Mouse (Mus musculus) heart, embryonic 11.5 days (tissue): ENCODE measurements around the gene Pkd1l1. TPM values are rescaled to one million over a fixed set of nuclear protein-coding genes. Genes with fewer than 3 reads are reported as not detected.

Experiments used
- ATAC-seq: fragments of 200-750 bp; cut with Nextera tagmentation; replicated peaks from 2 replicates; pipeline ENCODE4 v1.8.0; 2017; ENCODE audit warnings: moderate library complexity; ENCODE audit not compliant: insufficient number of reproducible peaks, low FRiP score, low TSS enrichment
- H3K27ac ChIP-seq: fragments of 300-500 bp; sonication (generic); 2 replicates; pipeline ENCODE4 v1.5.1; 2014; ENCODE audit warnings: mild to moderate bottlenecking, low read depth, low read length
- H3K27me3 ChIP-seq: fragments of 300-500 bp; sonication (generic); 2 replicates; pipeline ENCODE4 v1.6.1; 2014; ENCODE audit warnings: mild to moderate bottlenecking, low read length, mixed read lengths; ENCODE audit not compliant: control insufficient read depth, insufficient read depth
- H3K36me3 ChIP-seq: fragments of 300-500 bp; sonication (generic); 2 replicates; pipeline ENCODE4 v1.6.1; 2014; ENCODE audit warnings: mild to moderate bottlenecking, low read length, moderate library complexity, mixed read lengths; ENCODE audit not compliant: control insufficient read depth, insufficient read depth
- H3K4me1 ChIP-seq: fragments of 300-500 bp; sonication (generic); 2 replicates; pipeline ENCODE4 v1.6.1; 2014; ENCODE audit warnings: low read length; ENCODE audit not compliant: control insufficient read depth, insufficient read depth
- H3K4me2 ChIP-seq: fragments of 300-500 bp; sonication (generic); 2 replicates; pipeline ENCODE4 v1.6.1; 2014; ENCODE audit warnings: mild to moderate bottlenecking, moderate library complexity
- H3K4me3 ChIP-seq: fragments of 300-500 bp; sonication (generic); 2 replicates; pipeline ENCODE4 v1.5.1; 2014; ENCODE audit warnings: low read depth, low read length
- H3K9ac ChIP-seq: fragments of 300-500 bp; sonication (generic); 2 replicates; pipeline ENCODE4 v1.6.1; 2014; ENCODE audit warnings: mild to moderate bottlenecking, low read depth, low read length, moderate library complexity
- H3K9me3 ChIP-seq: fragments of 300-500 bp; sonication (generic); replicated peaks from 2 replicates; pipeline ENCODE4 v1.6.1; 2016; ENCODE audit warnings: low read length; ENCODE audit not compliant: control insufficient read depth
- WGBS: fragments of 180-500 bp; shearing (Covaris S2); extraction: QIAGEN DNeasy Blood & Tissue Kit; methylation state at CpG from one replicate; pipeline ENCODE4 v1.1.7; 2014; ENCODE audit not compliant: insufficient replicate concordance; 5-methylcytosine and 5-hydroxymethylcytosine counted together
- polyA plus RNA-seq: library from polyadenylated mRNA; unstranded; fragments of >200 nt; fragmentation: Nextera tagmentation; extraction: Ambion mirVana; gene quantifications from 2 replicates; pipeline ENCODE4 v1.2.1, GENCODE M21; 2014

Pkd1l1 gene
- polyA plus RNA-seq, 1 experiment from 2014 or later, result not detected

DNA sequence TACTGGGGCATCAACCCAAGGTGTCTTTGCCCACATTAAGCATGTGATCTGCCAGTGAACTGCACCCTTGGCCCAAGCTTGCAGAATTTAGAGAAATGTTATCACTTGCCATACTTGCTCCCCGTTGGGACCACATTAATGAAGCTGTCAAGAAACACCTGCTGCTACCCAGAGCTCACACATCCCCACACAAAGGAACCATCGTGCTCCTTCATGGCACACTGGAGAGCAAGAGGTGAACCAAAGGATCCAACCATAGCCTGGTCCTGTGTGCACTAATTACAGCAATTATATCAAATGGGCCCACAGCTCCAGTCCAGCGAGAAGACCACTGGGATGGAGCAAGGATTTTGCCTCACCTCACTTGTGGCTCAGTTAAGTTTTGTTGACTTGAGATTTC, 114.0 kb downstream of the Pkd1l1 start:
- no peak for ATAC-seq
- Histone ChIP-seq H3K4me1 (no peaks in the 10 kb centered on the region), H3K36me3 (no peaks in the 10 kb centered on the region), H3K27ac (no peak overlapping the region; the same call in 1 of the 2 replicates), H3K4me3 (no peak overlapping the region), H3K27me3 (no peaks in the 10 kb centered on the region), H3K9me3 (no peaks in the 10 kb centered on the region), H3K9ac (no peak overlapping the region), H3K4me2 (no peak overlapping the region)
- 67% methylated on average over 3 of the region's 3 CpGs for WGBS

- no peaks in the 10 kb centered on the region for H3K4me1 ChIP-seq
- no peak overlapping the region for H3K27ac ChIP-seq
- H3K9me3 ChIP-seq, result no peaks in the 10 kb centered on the region
- no peaks in the 10 kb centered on the region for H3K27me3 ChIP-seq
- no peak overlapping the region for H3K4me2 ChIP-seq
- no peak overlapping the region for H3K9ac ChIP-seq
- H3K4me3 ChIP-seq, result no peak overlapping the region
- H3K36me3 ChIP-seq, result no peaks in the 10 kb centered on the region
- 42% methylated on average over 5 of the region's 5 CpGs for WGBS
- ATAC-seq, result no peak
These were observed 116.9 kb downstream of the Pkd1l1 start for GRCm38 (mm10) chr11:8856125-8856524.

DNA sequence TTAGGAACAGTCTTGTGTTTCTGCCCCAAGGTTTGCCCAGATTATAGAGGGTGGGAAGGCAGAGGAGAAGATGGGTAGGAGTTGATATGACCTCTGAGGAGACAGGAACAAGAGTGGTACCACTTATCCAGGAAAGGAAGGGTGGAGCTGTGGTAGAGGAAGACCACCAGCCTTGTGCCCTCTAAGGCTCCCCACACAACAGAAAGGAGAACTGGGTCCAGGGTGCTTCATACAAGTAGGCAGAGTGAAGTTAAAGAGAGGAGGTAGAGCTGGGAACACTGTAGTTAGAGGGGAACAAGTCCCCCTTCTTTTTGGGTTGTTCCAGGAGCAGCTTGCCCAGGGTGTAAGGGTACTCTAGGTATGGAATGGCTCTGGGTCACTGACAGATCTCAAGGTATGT, 125.0 kb downstream of the Pkd1l1 start:
- H3K36me3 ChIP-seq, result no peaks in the 10 kb centered on the region
- H3K4me3 ChIP-seq, result no peak overlapping the region
- no peak overlapping the region for H3K27ac ChIP-seq
- H3K27me3 ChIP-seq, result no peaks in the 10 kb centered on the region
- no peak overlapping the region for H3K9ac ChIP-seq
- H3K9me3 ChIP-seq, result no peaks in the 10 kb centered on the region
- H3K4me1 ChIP-seq, result no peaks in the 10 kb centered on the region
- no peak for ATAC-seq
- H3K4me2 ChIP-seq, result no peak overlapping the region

DNA sequence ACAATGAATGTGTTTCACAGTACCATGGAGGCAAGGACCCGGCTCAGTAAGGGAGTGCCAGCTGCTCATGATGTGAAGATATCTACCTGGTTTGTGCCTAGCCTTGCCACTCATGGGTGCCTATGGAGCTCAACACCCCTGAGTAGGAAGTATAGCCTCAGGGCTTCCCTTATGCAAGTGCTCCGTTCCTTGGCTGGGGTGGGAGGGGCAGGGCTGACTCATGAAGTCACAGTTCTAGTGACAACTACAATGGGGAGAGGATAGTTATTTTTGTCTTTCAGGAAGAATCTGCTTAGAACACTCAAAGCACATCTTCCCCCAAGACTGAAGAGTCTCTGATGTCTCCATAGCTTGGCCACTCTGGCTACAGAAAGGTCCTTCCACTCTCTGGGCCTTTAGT, 125.4 kb downstream of the Pkd1l1 start:
- no peaks in the 10 kb centered on the region for H3K27me3 ChIP-seq
- 78% methylated on average over 2 of the region's 2 CpGs for WGBS
- no peaks in the 10 kb centered on the region for H3K4me1 ChIP-seq
- H3K36me3 ChIP-seq, result no peaks in the 10 kb centered on the region
- H3K9me3 ChIP-seq, result no peaks in the 10 kb centered on the region
- no peak overlapping the region for H3K9ac ChIP-seq
- no peak overlapping the region for H3K27ac ChIP-seq
- no peak overlapping the region for H3K4me2 ChIP-seq
- no peak for ATAC-seq
- H3K4me3 ChIP-seq, result no peak overlapping the region

DNA sequence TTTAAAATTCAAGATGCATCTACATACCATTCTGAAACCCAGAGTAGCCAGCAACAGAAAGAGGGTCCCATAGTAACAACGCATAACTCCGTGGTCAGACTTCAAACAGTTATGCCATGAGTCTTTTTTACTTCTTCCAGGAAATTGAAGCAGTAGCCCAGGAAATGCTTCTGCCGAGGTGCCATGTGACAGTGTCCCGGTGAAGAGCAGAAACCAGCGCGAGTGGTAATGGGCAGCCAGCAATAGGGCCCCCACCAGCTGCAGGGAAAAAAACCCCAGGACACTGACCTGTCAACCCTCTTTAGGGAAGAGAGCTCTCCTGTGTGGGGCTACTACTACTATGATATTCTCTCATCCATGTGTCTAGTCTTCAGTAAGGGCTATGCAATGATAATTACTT, 136.9 kb downstream of the Pkd1l1 start:
- Histone ChIP-seq H3K4me1 (no peaks in the 10 kb centered on the region), H3K36me3 (no peaks in the 10 kb centered on the region), H3K9me3 (no peaks in the 10 kb centered on the region), H3K27me3 (no peaks in the 10 kb centered on the region), H3K4me3 (no peak overlapping the region), H3K4me2 (no peak overlapping the region), H3K9ac (no peak overlapping the region), H3K27ac (no peak overlapping the region)
- 86% methylated on average over 6 of the region's 6 CpGs for WGBS
- no peak for ATAC-seq

- H3K27me3 ChIP-seq, result no peaks in the 10 kb centered on the region
- no peak overlapping the region for H3K4me3 ChIP-seq
- no peaks in the 10 kb centered on the region for H3K36me3 ChIP-seq
- no peaks in the 10 kb centered on the region for H3K9me3 ChIP-seq
- peaks cover 3% of the 10 kb centered on the region for H3K4me1 ChIP-seq
- H3K4me2 ChIP-seq, result no peak overlapping the region
- WGBS, result 76% methylated on average over 4 of the region's 4 CpGs
- ATAC-seq, result no peak
- H3K9ac ChIP-seq, result no peak overlapping the region
- no peak overlapping the region for H3K27ac ChIP-seq
These were observed 138.9 kb downstream of the Pkd1l1 start for GRCm38 (mm10) chr11:8834121-8834520.

DNA sequence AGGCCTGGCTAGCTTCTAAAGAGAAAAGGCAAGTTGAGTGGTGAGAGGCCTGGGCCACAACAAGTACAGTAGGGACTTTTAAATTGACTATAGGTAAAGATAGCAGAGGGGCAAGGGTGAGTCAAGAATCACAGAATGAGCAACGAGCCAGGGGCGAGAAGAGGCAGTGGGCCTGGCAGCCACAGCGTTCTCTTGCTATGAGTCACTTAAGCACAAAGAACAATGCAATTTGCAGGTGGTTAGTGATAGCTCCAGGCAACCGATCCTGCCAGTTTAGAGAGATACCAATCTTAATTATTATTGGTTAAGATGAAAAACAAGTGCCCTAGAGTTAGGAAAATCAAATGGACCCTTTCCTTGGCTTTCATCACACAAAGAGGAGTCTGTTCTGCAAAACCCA, 142.5 kb downstream of the Pkd1l1 start:
- H3K4me1 ChIP-seq, result peaks cover 6% of the 10 kb centered on the region
- H3K4me3 ChIP-seq, result no peak overlapping the region
- no peak for ATAC-seq
- H3K4me2 ChIP-seq, result no peak overlapping the region
- H3K9ac ChIP-seq, result no peak overlapping the region
- H3K9me3 ChIP-seq, result no peaks in the 10 kb centered on the region
- no peaks in the 10 kb centered on the region for H3K36me3 ChIP-seq
- WGBS, result 55% methylated on average over 4 of the region's 4 CpGs
- H3K27ac ChIP-seq, result no peak overlapping the region
- H3K27me3 ChIP-seq, result no peaks in the 10 kb centered on the region

DNA sequence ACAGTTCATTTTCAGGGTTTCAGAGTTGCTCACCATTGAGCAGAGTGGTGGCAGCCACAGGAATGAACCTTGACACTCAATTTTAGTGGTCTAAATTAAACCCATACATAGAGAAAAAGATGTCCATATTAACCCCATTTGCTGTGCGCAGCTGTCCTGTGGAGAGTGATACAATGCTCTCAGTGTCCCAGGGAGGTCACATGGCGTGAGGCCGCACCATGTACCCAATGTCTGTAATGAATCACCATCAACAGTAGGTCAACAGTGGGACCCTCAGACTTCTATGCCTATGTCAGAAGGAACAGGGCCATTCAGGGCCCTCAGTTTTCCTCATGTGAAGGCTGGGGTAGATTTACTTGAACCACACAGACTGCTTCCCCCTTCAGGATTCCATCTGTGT, 143.5 kb downstream of the Pkd1l1 start:
- ATAC-seq, result no peak
- Histone ChIP-seq H3K4me2 (no peak overlapping the region), H3K36me3 (no peaks in the 10 kb centered on the region), H3K9me3 (no peaks in the 10 kb centered on the region), H3K4me1 (peaks cover 6% of the 10 kb centered on the region), H3K27me3 (no peaks in the 10 kb centered on the region), H3K27ac (no peak overlapping the region), H3K4me3 (no peak overlapping the region), H3K9ac (no peak overlapping the region)
- WGBS, result 87% methylated on average over 3 of the region's 3 CpGs

DNA sequence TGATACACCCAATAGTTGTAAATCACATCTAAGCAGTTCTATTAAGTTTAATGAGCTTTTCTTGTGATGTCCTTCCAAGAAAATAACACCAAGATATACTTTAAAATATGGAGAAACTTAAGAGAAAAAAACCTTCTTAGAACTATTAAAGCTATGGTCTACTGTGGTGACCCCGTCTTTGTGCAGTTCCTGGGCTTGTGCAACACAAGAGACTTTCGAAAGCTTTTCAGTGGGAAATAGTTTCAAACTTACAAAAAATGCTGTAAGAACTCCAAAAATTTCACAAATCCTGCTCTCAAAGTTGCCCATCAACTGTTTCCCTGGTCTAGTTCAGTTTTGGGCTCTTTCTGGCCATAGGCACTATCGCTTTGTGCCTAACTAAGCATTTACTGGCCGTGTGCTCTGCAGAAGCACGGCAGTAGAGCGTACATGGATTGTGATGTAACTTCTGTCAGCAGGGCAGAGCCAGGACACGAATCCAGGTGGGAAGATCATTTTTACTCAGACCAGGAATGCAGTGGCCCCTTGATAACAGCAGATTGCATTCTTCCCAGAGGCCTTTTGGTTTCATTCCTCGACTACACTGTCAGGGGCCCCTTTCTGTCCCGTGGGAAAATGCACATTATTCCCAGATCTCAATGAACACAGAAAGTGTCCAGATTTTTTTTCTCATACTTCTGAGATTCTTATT, 144.1 kb downstream of the Pkd1l1 start:
- WGBS, result 57% methylated on average over 9 of the region's 9 CpGs
- Histone ChIP-seq H3K9ac (no peak overlapping the region), H3K9me3 (no peaks in the 10 kb centered on the region), H3K27me3 (no peaks in the 10 kb centered on the region), H3K36me3 (no peaks in the 10 kb centered on the region), H3K27ac (no peak overlapping the region), H3K4me2 (no peak overlapping the region), H3K4me1 (peaks cover 6% of the 10 kb centered on the region), H3K4me3 (no peak overlapping the region)
- no peak for ATAC-seq
